Mouse (Mus musculus) gastrocnemius, postnatal 4 days (tissue): Measurements from ENCODE around the gene 5730522E02Rik. TPM values are rescaled to one million over a fixed set of nuclear protein-coding genes. Genes with fewer than 3 reads are reported as not detected.

Source experiments
- DNase-seq, 2 experiments: peaks; one replicate each; pipeline ENCODE4 v3.0.0; 2021 to 2022; ENCODE audit warnings: low spot score in 2 of 2, mixed read lengths in 2 of 2
- total RNA-seq, 2 experiments: library from RNA; stranded (reverse); gene quantifications; 2 replicates each; pipeline ENCODE4 v1.2.3; 2021

Gene 5730522E02Rik
- total RNA-seq, 2 experiments from 2014 or later = 0.32 to 0.34 TPM

DNA sequence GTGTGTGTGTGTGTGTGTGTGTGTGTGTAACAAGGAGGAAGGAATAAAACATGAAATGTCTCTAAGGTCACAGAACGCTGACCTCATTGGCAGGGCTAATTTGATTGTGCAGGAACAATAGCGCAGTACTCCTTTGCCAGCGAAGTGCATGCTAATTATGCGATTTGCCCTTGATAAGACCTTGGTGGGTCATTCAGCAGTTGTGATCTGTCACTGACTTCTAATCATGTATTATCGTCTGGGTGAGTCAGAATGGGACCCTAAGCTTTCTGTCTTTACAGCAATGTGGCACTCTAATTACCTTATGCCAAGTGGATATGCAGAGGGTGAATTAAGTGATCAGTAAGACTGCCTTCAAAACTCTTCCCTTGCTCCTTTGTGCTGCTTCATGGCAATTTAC lies 514.4 kb downstream of the 5730522E02Rik start:
- no peak for DNase-seq

DNA sequence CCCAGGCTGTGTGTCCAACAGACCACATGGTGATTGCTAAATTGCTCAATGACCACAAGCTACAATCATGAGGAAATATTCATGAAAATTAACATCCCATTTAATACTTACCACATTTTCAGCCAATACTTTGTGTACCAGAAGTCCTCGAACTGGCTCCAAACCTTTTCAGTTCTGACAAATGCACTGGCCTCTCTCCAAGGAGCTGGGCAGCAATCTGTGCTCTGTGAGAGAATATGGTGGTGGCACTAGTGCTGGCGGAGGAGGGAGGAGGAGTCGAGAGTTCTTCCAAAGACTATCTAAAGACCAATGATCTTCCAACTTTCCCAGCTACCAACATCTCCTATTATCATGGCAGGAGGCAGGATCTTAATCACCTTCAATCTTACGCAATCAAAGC lies 525.8 kb downstream of the 5730522E02Rik start:
- no peak for DNase-seq

DNA sequence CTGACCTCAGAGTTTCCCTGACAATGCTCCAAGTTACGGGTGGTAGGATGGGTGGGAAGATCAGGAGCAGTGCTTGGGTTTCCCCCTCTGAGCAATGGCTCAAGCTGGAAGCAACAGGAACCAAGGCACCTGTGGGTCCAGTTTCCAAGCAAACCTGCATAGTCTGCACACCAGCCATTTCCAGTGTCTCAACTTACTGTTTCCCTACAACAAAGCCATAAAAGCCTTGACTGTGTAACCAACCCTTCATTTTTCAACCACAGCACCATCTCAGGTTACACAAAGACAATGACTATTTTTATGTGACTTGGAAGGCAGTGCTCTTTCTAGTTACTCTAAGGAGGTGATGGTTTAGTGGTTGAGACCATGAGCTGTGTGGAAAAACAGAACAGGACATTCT lies 530.7 kb downstream of the 5730522E02Rik start:
- DNase-seq = no peak

DNA sequence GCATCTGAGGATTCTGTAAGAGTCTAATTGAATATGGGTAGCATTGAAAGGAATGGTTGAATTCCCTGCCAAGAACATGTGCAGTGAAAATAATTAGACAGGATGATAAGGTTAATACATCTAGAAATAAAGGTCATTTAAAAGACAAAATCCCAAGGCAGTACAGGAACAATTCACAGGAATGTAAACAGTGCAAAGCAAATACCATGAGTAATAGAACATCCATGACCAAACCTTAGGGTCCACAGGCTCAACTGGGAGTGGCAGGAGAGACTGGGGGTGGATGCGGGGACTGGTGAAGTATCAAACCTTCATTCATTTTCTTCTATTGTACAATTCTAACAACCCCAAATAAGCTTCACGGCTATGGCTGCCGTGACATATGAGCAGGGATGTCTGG lies 536.4 kb downstream of the 5730522E02Rik start:
- no peak for DNase-seq

DNA sequence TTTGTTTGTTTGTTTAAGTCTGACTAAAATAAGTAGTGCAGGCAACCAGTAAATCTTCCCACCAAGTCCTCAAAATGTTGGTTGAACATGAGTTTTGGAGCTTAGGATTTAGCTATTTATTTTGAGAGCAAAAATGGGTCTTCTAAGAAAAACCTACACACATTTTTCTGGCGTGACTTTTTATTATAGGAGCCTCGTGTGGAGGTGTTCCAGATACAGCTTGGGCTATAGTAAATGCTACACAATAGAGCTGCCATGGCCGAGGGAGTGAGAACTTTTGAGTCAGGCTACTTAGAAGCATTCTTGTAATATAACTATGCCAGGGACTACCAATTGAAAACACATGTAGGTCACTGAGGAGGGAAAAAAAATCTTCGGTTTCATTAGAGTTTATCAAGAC lies 540.5 kb downstream of the 5730522E02Rik start:
- DNase-seq = no peak

DNA sequence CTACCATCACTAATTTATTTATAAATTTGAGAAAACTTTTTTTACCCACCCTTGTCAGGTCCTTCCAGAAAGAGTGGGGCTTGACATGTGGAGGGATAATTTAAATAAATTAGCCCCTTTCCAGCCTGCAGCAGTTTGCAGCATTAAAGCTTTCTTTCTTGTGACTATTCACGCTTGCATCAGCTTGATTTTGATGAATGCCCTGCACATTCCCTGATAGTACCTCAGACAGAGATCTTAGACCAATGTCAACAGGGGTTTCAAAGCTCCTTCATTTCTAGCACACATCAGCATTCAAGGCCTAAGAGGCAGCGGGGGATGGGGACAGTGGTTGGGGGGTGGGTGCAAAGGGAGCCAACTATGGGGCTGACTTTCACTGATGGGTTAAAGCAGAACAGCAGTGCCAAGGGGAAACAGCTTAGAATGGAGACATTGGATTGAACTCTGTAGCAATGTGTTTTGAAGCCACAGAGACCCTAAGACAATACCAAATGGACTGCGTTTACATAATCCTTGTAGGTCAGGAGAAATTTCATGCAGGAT lies 545.9 kb downstream of the 5730522E02Rik start:
- no peak for DNase-seq

DNA sequence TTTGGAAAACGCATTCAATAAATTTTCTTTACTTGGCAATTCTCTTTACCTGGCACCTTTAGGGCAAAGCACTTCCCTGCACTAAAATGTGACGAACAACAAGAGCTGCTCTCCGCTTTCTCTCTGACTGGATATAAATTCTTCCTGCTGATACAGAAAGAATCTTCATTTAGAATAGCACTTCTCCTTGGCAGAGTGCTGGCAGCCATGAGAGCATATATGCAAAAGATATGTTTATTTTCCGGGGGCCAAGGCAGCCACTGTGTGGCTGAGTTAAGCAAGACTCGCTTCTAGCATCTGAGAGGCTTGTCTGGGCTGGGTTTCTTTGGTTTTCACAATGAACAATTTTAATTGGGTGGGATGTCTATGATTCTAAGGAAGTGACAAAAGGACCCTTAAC lies 564.3 kb downstream of the 5730522E02Rik start:
- no peak for DNase-seq

DNA sequence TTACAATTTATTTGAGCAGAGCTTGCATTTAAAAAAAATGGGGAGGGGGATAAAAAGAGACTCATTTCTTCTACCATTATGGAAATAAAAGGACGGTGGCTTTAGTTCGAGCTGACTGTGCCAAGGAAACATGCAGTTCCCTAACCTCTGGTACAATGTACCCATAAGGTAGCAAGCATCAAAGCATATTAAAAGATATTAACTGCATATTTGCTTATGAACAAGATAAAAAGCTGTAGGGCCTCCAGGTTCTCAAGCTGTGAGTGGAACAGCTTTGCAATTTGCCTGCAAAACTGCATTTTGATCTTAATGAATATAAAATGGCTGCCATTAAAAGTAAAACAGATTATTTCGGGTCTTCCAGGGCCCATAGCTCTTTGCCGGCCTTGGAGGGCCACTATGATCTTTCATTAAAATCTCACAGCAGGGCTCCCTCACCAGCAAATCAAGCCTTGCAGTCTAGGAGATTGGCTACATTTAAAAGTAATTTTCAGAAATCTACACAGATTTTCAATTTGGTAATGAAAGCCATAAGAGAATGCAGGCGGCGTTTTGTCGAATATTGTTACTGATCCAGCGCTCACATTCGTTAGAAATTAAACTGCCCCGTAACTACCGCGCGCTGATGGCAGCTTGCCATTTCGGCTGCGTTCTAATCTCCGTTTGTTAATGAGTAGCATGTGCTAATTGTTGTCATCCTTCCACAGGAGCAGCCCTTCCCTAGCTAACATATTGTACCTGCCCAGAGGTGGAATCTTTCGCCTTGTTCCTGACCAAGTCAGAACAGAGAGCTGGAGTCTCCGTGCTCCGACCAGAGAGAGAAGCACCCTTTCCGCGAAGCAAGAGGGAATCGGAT lies 565.6 kb downstream of the 5730522E02Rik start:
- DNase-seq = peak in 1 of 2 experiments; percentile 7

DNA sequence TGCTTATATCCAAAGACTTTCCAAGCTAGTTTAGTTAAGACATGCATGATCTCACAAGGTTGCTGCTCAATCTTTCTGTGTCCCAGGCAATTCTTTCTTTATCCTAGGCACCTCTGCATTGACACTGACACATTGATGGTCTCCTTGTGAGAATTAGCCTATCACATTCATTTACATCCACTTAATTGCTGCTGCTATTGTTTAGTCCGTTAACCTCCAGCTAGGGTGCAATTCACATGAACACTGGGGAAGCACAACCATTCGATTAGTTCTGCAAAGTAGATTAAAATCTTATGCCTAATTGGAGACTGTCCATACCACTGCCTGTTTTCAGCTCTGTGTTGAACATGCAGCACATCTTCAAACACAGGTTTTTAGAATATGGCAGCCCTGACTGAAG lies 603.7 kb downstream of the 5730522E02Rik start:
- no peak for DNase-seq

DNA sequence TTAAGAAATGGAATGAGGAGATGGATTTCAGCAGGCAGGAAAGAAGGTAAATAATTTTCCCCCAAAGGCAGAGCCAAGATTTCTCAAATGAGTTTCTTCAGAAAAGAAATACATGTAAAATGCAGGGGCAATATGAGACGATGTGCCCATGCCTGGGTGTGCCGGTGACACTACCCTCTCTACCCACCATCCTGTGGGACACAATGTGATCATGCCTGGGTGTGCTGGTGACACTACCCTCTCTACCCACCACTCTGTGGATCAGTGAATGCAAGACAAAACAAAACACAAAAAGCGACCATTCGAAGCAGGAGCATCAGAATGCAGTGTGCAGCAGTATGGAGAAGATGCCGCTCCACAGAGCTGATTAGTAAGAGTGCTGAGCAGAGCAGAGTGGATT lies 610.5 kb downstream of the 5730522E02Rik start:
- DNase-seq = no peak

DNA sequence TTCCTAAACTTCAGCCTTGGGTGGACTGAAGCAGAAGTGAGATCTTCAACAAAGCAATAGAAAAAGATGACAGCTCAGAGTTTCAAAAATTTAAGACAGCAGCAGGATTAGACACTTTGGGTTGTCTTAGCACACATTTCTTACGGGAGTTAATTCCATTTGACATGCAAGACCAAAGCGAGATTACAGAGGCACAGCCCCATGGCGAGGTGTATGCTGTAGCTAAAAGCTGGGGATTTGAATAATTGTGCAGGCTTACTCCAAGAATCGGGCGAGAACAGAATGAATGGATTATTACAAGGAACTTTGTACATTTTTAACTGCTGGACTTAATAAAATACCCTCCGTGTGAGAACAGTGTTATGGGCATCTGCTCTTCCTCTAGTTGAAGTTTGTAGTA lies 615.3 kb downstream of the 5730522E02Rik start:
- no peak for DNase-seq

DNA sequence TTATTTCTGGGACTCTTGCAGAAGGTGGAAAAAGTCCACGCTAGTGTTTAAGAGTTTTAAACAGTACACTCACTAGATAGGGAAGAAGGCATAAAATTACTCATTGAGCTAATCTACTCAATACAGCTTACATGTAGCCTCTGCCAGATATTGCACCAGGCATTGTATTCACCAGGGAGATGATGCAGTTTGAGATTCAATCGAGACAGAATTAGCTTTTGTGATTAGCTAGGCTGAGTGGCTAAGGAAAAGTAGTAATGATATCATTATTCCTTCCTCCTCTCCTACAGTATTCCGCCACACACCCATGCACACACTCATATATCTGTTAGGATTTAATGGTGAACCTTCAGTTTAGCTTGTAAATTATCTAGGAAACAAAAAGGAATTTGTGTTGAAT lies 615.8 kb downstream of the 5730522E02Rik start:
- DNase-seq = no peak

DNA sequence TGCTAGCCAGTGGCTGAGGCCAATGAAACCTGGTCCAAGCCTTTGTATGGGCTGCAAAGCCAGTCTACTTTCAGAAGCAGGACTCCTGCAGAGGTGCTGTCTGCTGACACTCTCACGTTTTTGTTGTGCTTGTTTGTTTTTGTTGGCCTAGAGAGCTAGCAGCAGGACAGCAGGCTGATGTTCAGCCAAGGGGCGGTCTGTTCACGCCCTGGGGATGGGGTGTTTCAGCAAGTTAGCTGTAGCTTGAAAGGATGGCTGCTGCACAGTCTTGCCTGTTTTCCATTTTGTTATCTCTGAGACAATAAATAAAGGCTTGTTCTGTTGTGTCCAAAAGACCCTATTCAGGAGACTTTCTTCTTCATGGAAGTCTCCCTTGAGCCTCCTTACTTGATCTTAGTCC lies 618.3 kb downstream of the 5730522E02Rik start:
- DNase-seq = no peak

DNA sequence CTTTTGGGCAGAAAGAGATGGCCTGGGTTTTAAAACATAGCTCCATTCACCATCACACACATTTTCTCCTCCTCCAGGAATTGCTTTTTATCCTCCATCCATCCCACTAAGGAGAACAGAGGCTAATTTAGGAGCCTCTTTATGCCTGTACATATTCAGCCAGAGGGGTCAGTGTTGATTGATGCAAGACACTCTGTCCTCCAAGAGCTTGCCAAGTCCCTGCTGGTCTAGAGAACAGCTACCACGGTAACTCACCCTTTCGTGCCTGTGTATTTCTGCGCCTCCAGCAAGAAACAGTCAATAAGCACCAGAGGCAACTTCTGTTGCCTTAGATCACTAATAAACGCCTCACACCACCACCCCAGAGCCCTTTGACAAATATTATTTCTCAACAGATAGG lies 620.3 kb downstream of the 5730522E02Rik start:
- no peak for DNase-seq

DNA sequence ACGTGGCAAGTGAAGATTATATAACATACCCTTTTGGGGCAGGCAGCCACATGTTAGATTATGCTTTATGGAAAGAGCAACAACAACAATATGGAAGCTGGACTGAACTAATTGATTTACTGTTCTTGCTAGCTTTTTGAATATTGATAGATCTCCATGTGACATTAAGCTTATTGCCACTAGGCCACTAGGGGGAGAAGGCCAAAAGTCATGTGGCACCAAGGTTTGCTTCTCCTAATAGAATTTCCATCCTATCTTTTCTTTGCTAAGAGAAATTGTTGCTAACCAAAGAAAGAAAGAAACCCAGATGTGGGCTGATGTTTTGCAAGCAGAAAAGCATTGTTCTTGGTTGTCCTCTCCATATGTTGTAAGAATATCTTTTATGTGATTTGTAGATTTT lies 621.1 kb downstream of the 5730522E02Rik start:
- DNase-seq = no peak

DNA sequence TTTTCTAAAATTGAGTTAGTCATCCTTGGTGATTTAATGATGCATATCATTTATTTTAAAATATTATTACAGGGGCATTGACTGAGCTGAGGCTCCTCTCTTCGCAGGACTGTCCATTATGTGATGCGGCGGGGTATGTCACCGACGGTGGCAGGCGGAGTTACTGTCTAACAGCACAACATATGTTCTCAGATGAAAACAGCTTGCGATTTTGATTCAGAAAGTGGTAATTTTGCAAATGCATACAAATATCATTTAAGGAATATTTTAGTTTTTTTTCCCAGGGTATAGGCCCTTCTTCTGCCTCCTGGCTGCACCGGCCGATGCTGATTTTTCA lies 636.5 kb downstream of the 5730522E02Rik start:
- no peak for DNase-seq

DNA sequence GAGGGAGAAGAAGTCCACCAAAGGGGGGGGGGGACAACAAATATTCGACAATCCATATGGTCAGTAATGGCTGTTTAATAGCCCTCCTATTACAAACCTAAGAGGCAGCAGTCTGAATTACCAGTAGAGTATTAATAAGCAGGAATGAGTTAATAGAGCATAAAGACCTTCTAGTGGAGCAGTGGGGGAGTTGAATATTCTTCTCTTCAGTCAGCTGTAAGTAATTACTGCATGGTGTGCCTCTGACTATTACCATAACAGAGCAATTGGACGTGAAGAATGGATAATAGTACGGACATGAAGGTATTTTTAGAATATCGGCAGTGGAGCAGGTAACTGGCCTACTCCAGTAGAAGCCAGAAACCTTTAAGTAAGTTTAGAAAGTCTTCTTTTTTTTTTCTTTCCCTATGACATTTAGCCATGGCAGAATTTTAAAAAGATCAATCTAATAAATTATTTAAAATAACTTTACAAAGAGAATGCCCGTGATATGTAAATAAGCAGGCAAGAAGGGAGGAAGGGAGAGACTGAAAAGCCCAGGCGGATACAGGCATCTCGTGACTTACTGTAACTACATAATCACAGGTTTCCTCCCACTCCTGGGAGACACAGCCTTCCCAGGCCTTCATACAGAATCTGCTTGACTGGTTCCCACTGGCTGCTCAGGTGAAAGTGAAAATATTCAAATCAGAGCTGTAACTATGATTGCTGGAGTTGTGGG lies 637.0 kb downstream of the 5730522E02Rik start:
- DNase-seq = no peak

DNA sequence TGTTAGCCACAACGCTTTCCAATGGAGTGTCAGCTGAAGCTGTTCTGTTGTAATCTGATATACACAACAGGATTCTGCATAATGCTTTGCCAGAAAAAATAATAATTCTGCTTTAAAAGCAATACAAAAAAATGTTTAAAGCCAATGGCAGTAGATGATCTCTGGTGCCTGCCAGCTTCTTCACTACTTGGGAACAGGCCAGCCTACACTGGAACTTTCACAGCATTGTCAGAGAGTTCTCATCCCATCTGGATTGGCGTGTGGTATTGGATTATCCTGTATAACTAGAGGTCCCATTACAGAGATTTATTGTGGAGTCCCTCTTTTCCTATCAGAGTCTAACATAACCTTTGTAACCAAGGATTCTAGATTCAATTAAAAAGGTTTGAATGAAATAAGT lies 639.2 kb downstream of the 5730522E02Rik start:
- peak in 1 of 2 experiments; percentile 17 for DNase-seq
